Mouse (Mus musculus) heart, adult 2 months (tissue): Measurements from ENCODE around the gene Gstt3.

Source experiments
- CTCF ChIP-seq: fragments of 200-600 bp; IDR thresholded peaks from 2 replicates; pipeline ENCODE4 v1.8.1; 2022; ENCODE audit warnings: antibody characterized with exemption, mild to moderate bottlenecking, moderate library complexity
- EP300 ChIP-seq: fragments of 200-500 bp; IDR thresholded peaks from 2 replicates; pipeline ENCODE4 v1.6.1; 2011; ENCODE audit warnings: low read depth, low read length, control low read depth; ENCODE audit not compliant: insufficient read depth
- POLR2A ChIP-seq: fragments of 200-500 bp; IDR thresholded peaks from 2 replicates; pipeline ENCODE4 v1.6.1; 2011; ENCODE audit warnings: mild to moderate bottlenecking, low read depth, low read length, control low read depth; ENCODE audit not compliant: insufficient read depth

GRCm38 (mm10) chr10:75828500-75828931 lies 47.3 kb upstream of the Gstt3 start:
- TF ChIP-seq CTCF (no peak), POLR2A (no peak), EP300 (0 out of 2 replicates have a peak, but pooled peaks have one; percentile 7)
